24 mouse cellular contexts compared by ENCODE assay signal in genomic region chr14:20182596-20182995, GRCm38 (mm10). TPM values are rescaled to one million over a fixed set of nuclear protein-coding genes. Genes with fewer than 3 reads are reported as not detected.
DNase-seq lines count a peak whose midpoint lies in the region; ATAC-seq and TF ChIP-seq lines count a peak whose summit lies in the region.
"Had no signal": no experiment of that assay in that cellular context is flagged by ENCODE, and none has a peak within 500 bp of the region (broad histone marks: within the 10 kb centered on the region; RNA-seq: fewer than 3 reads in every experiment).

No protein-coding gene starts in this region.

- H3ac ChIP-seq in C2C12 (ENCODE audit: control insufficient read depth, insufficient read length, low read depth): no peak overlapping the region

- no peak for TF ChIP-seq POLR2A in ES-Bruce4 (IDR thresholded peaks at IDR 0.05; ENCODE audit: insufficient read depth, low read length)
- no peak for TF ChIP-seq POLR2A in heart, adult 2 months (IDR thresholded peaks at IDR 0.05; ENCODE audit: insufficient read depth, low read depth, low read length)

- no peak overlapping the region for H3K4me2 ChIP-seq in forebrain, embryonic 14.5 days (ENCODE audit: low read length)
- H3K4me2 ChIP-seq in liver, embryonic 13.5 days: no peak overlapping the region
- no peak overlapping the region for H3K4me2 ChIP-seq in liver, postnatal 0 days (ENCODE audit: low read depth, low read length)

- no peaks in the 10 kb centered on the region; the same call in 1 of the 2 replicates for H3K27me3 ChIP-seq in forebrain, embryonic 10.5 days (ENCODE audit: poor library complexity, severe bottlenecking)
- H3K27me3 ChIP-seq in forebrain, embryonic 14.5 days (replicated peaks; ENCODE audit: control insufficient read depth, insufficient read depth, low read length): no peaks in the 10 kb centered on the region; the same call in 1 of the 2 replicates
- no peaks in the 10 kb centered on the region for H3K27me3 ChIP-seq in liver, embryonic 13.5 days
- H3K27me3 ChIP-seq in liver, postnatal 0 days (ENCODE audit: insufficient read depth, low read length): no peaks in the 10 kb centered on the region
- H3K27me3 ChIP-seq in C2C12 (ENCODE audit: control insufficient read depth, insufficient read depth, insufficient read length): no peaks in the 10 kb centered on the region
- H3K27me3 ChIP-seq in ES-Bruce4 (ENCODE audit: control insufficient read depth, insufficient read depth, low read length, poor library complexity, severe bottlenecking): no peaks in the 10 kb centered on the region
- no peaks in the 10 kb centered on the region for H3K27me3 ChIP-seq in heart, adult 2 months (ENCODE audit: control insufficient read depth, insufficient read depth, low read length)
- H3K27me3 ChIP-seq: forebrain, embryonic 13.5 days; heart, embryonic 12.5 days; heart, embryonic 15.5 days; Patski had no signal

- H3K9me3 ChIP-seq in forebrain, embryonic 10.5 days: no peaks in the 10 kb centered on the region
- no peaks in the 10 kb centered on the region for H3K9me3 ChIP-seq in forebrain, embryonic 14.5 days (replicated peaks; ENCODE audit: control insufficient read depth, low read length)
- H3K9me3 ChIP-seq in liver, embryonic 13.5 days (replicated peaks): no peaks in the 10 kb centered on the region
- no peaks in the 10 kb centered on the region for H3K9me3 ChIP-seq in liver, postnatal 0 days (ENCODE audit: low read length)
- H3K9me3 ChIP-seq in ES-Bruce4 (replicated peaks; ENCODE audit: control insufficient read depth, insufficient read depth, low read length, poor library complexity, severe bottlenecking): no peaks in the 10 kb centered on the region
- H3K9me3 ChIP-seq: embryonic facial prominence, embryonic 13.5 days; forebrain, embryonic 13.5 days; G1E; heart, embryonic 12.5 days; heart, embryonic 15.5 days; hindbrain, embryonic 15.5 days had no signal

- H3K27ac ChIP-seq in forebrain, embryonic 10.5 days: peak overlapping the region; percentile 80; the same call in 1 of the 2 replicates
- H3K27ac ChIP-seq in forebrain, embryonic 14.5 days (ENCODE audit: low read depth, low read length): no peak overlapping the region
- H3K27ac ChIP-seq in liver, embryonic 13.5 days: 0 out of 2 replicates have a peak overlapping the region, but pooled peaks have one; percentile 82
- H3K27ac ChIP-seq in liver, postnatal 0 days (ENCODE audit: low read depth): no peak overlapping the region
- peak overlapping the region; percentile 40; the same call in 1 of the 2 replicates for H3K27ac ChIP-seq in ES-Bruce4 (ENCODE audit: insufficient read depth, low read length)
- no peak overlapping the region for H3K27ac ChIP-seq in heart, adult 2 months
- H3K27ac ChIP-seq: embryonic facial prominence, embryonic 13.5 days; heart, embryonic 15.5 days; hindbrain, embryonic 15.5 days had no signal

- H3K79me3 ChIP-seq in C2C12 (ENCODE audit: low read depth): peaks cover 35% of the 10 kb centered on the region

- H3K9ac ChIP-seq in forebrain, embryonic 14.5 days (ENCODE audit: low read length): no peak overlapping the region
- no peak overlapping the region for H3K9ac ChIP-seq in liver, embryonic 13.5 days
- H3K9ac ChIP-seq in liver, postnatal 0 days (replicated peaks): no peak overlapping the region
- H3K9ac ChIP-seq in ES-Bruce4 (ENCODE audit: low read depth, poor library complexity, severe bottlenecking): no peak overlapping the region
- no peak overlapping the region for H3K9ac ChIP-seq in heart, adult 2 months (ENCODE audit: low read depth, low read length)
- H3K9ac ChIP-seq: forebrain, embryonic 13.5 days; heart, embryonic 15.5 days; hindbrain, embryonic 15.5 days had no signal

- no peak for ATAC-seq in forebrain, embryonic 14.5 days
- ATAC-seq in liver, embryonic 13.5 days (ENCODE audit: low read depth): no peak
- ATAC-seq in liver, postnatal 0 days: no peak
- ATAC-seq: Patski had no signal

- no peak for TF ChIP-seq EP300 in liver, postnatal 0 days (IDR thresholded peaks at IDR 0.05; ENCODE audit: low read depth)
- TF ChIP-seq EP300 in ES-Bruce4 (IDR thresholded peaks at IDR 0.05; ENCODE audit: insufficient read depth, low read depth, low read length): no peak
- no peak for TF ChIP-seq EP300 in heart, adult 2 months (IDR thresholded peaks at IDR 0.05; ENCODE audit: insufficient read depth, low read depth, low read length)

- peaks cover 67% of the 10 kb centered on the region for H3K4me1 ChIP-seq in forebrain, embryonic 10.5 days
- peaks cover 30% of the 10 kb centered on the region for H3K4me1 ChIP-seq in forebrain, embryonic 14.5 days (ENCODE audit: control insufficient read depth, insufficient read depth, low read length)
- peaks cover 42% of the 10 kb centered on the region for H3K4me1 ChIP-seq in liver, embryonic 13.5 days (replicated peaks)
- peaks cover 33% of the 10 kb centered on the region for H3K4me1 ChIP-seq in liver, postnatal 0 days (ENCODE audit: insufficient read depth)
- H3K4me1 ChIP-seq in ES-Bruce4 (ENCODE audit: control insufficient read depth, insufficient read depth, low read length): no peaks in the 10 kb centered on the region
- H3K4me1 ChIP-seq in heart, adult 2 months (ENCODE audit: control insufficient read depth, insufficient read depth, low read length): peaks cover 4% of the 10 kb centered on the region

- intact Hi-C loops in heart, adult 2 months (cut with DNase I): no loop called here

- no peak overlapping the region for H3K4me3 ChIP-seq in forebrain, embryonic 10.5 days
- no peak overlapping the region for H3K4me3 ChIP-seq in forebrain, embryonic 14.5 days (ENCODE audit: low read depth, low read length)
- no peak overlapping the region for H3K4me3 ChIP-seq in liver, embryonic 13.5 days (replicated peaks)
- H3K4me3 ChIP-seq in liver, postnatal 0 days (ENCODE audit: low read depth, low read length): no peak overlapping the region
- H3K4me3 ChIP-seq in C2C12 (ENCODE audit: insufficient read depth, poor library complexity, severe bottlenecking): peak overlapping the region; percentile 6
- no peak overlapping the region for H3K4me3 ChIP-seq in ES-Bruce4 (ENCODE audit: low read depth, low read length)
- H3K4me3 ChIP-seq in heart, adult 2 months: no peak overlapping the region

- WGBS in forebrain, embryonic 10.5 days: 86% methylated on average over 7 of the region's 7 CpGs
- 80% methylated on average over 7 of the region's 7 CpGs for WGBS in forebrain, embryonic 14.5 days
- WGBS in liver, embryonic 13.5 days (ENCODE audit: insufficient replicate concordance): 65% methylated on average over 7 of the region's 7 CpGs
- WGBS in liver, postnatal 0 days (ENCODE audit: insufficient replicate concordance): 71% methylated on average over 7 of the region's 7 CpGs
- 87% methylated on average over 7 of the region's 7 CpGs for WGBS in heart, adult 2 months

- peaks cover 39% of the 10 kb centered on the region for H3K79me2 ChIP-seq in C2C12 (ENCODE audit: control insufficient read depth, insufficient read depth)
- no peaks in the 10 kb centered on the region for H3K79me2 ChIP-seq in heart, adult 2 months (replicated peaks; ENCODE audit: control insufficient read depth, insufficient read depth, low read length)

- TF ChIP-seq CTCF in liver, postnatal 0 days (IDR thresholded peaks at IDR 0.05; ENCODE audit: low read depth): no peak
- TF ChIP-seq CTCF in C2C12 (IDR thresholded peaks at IDR 0.05; ENCODE audit: control insufficient read depth, insufficient read depth, insufficient read length) (no peak), ES-Bruce4 (IDR thresholded peaks at IDR 0.05; ENCODE audit: low read depth, low read length) (no peak)
- TF ChIP-seq CTCF in heart, adult 2 months (IDR thresholded peaks at IDR 0.05): no peak

- DNase-seq in forebrain, embryonic 10.5 days (ENCODE audit: extremely low spot score, low spot score): no peak
- DNase-seq in forebrain, embryonic 14.5 days (ENCODE audit: low spot score): no peak
- DNase-seq in liver, embryonic 13.5 days: no peak
- DNase-seq in liver, postnatal 0 days: no peak
- no peak for DNase-seq in heart, adult 2 months
- DNase-seq: cerebellum, adult 11 months; cerebellum, adult 2 months; cerebellum, adult 9-11 months; cerebellum, postnatal 25 days; forebrain, postnatal 0 days; gastrocnemius, adult 2 months; gastrocnemius, postnatal 14 days; heart, adult 11 months; heart, postnatal 10 days; heart, postnatal 36 days had no signal

- peaks cover under 1% of the 10 kb centered on the region; the same call in 1 of the 2 replicates for H3K36me3 ChIP-seq in forebrain, embryonic 10.5 days (replicated peaks)
- H3K36me3 ChIP-seq in forebrain, embryonic 14.5 days (ENCODE audit: control insufficient read depth, insufficient read depth, low read length): no peaks in the 10 kb centered on the region
- H3K36me3 ChIP-seq in liver, embryonic 13.5 days: no peaks in the 10 kb centered on the region; the same call in 1 of the 2 replicates
- H3K36me3 ChIP-seq in liver, postnatal 0 days (replicated peaks; ENCODE audit: insufficient read depth, low read length): no peaks in the 10 kb centered on the region
- H3K36me3 ChIP-seq in C2C12 (ENCODE audit: control insufficient read depth, insufficient read depth): no peaks in the 10 kb centered on the region
- no peaks in the 10 kb centered on the region for H3K36me3 ChIP-seq in ES-Bruce4 (ENCODE audit: control insufficient read depth, insufficient read depth, low read length, poor library complexity, severe bottlenecking)
- no peaks in the 10 kb centered on the region for H3K36me3 ChIP-seq in heart, adult 2 months (ENCODE audit: control insufficient read depth, insufficient read depth, low read length)
- H3K36me3 ChIP-seq: embryonic facial prominence, embryonic 13.5 days; heart, embryonic 12.5 days; heart, embryonic 15.5 days; hindbrain, embryonic 15.5 days had no signal

RNA-seq across cellular contexts. Expression of gene Kcnk5, which starts 1.0 kb away (rescaled TPM):
- 16.1 and 16.8 TPM in 2 replicates for polyA plus RNA-seq in forebrain, embryonic 10.5 days (2016; fragmentation: Nextera tagmentation; extraction: Ambion mirVana)
- 2.5 and 3.1 TPM in 2 replicates for polyA plus RNA-seq in forebrain, embryonic 14.5 days (2014; fragmentation: Nextera tagmentation; extraction: Ambion mirVana)
- 6.2 and 6.7 TPM in 2 replicates for polyA plus RNA-seq in liver, embryonic 13.5 days (2015; fragmentation: Nextera tagmentation; extraction: Ambion mirVana)
- 4.5 and 5.1 TPM in 2 replicates for polyA plus RNA-seq in liver, postnatal 0 days (2015; fragmentation: Nextera tagmentation; extraction: Ambion mirVana)
- polyA plus RNA-seq in C2C12 (2012; fragmentation: generic; extraction: Trizol) (10.1 TPM), ES-Bruce4 (2011; ENCODE audit: insufficient read depth, insufficient read length, low read depth, missing spikeins) (15.8 and 21.5 TPM in 2 replicates)
- under 1 TPM; 0.65 to 0.70 TPM for total RNA-seq in heart, adult 2 months (2021)
- 0.84 and 0.91 TPM in 2 replicates for polyA plus RNA-seq in heart, adult 2 months (2012; rRNA removed)

RNA-seq across cellular contexts. Expression of gene Saysd1, which starts 44.3 kb away (rescaled TPM):
- 10.9 and 11.9 TPM in 2 replicates for polyA plus RNA-seq in forebrain, embryonic 10.5 days (2016; fragmentation: Nextera tagmentation; extraction: Ambion mirVana)
- polyA plus RNA-seq in forebrain, embryonic 14.5 days (2014; fragmentation: Nextera tagmentation; extraction: Ambion mirVana): 18.4 and 19.3 TPM in 2 replicates
- polyA plus RNA-seq in liver, embryonic 13.5 days (2015; fragmentation: Nextera tagmentation; extraction: Ambion mirVana): 3.7 and 4.1 TPM in 2 replicates
- polyA plus RNA-seq in liver, postnatal 0 days (2015; fragmentation: Nextera tagmentation; extraction: Ambion mirVana): 9.6 and 11.0 TPM in 2 replicates
- polyA plus RNA-seq in C2C12 (2012; fragmentation: generic; extraction: Trizol): 8.0 TPM
- 3.5 and 5.8 TPM in 2 replicates for polyA plus RNA-seq in ES-Bruce4 (2011; ENCODE audit: insufficient read depth, insufficient read length, low read depth, missing spikeins)
- total RNA-seq in heart, adult 2 months (2021): 1 to 10 TPM; 2.6 to 2.8 TPM
- 4.7 and 5.0 TPM in 2 replicates for polyA plus RNA-seq in heart, adult 2 months (2012; rRNA removed)

Comparison
In these comparisons a context has a peak if more than half of its experiments do, and no peak if none do; other contexts are left out.
1. H3K27ac ChIP-seq: peak in forebrain, embryonic 10.5 days (single experiment), liver, embryonic 13.5 days (single experiment) and ES-Bruce4 (single experiment); none in forebrain, embryonic 14.5 days (single experiment), liver, postnatal 0 days (single experiment) and heart, adult 2 months (single experiment).